Mouse (Mus musculus) testis, adult 10 weeks (tissue): ENCODE results near the gene Olfr1214. TPM values are rescaled to one million over a fixed set of nuclear protein-coding genes. Genes with fewer than 3 reads are reported as not detected.

Experiments
- polyA plus RNA-seq: library from polyadenylated mRNA; stranded (reverse); fragments of 350-450 nt; fragmentation: Illumina TruSeq; extraction: RNeasy Lipid Tissue Mini Kit (QIAGEN cat#74804); gene quantifications from one replicate; pipeline ENCODE4 v1.2.3, GENCODE M21; 2014; ENCODE audit warnings: low read depth, low replicate concordance

Olfr1214 gene
- not detected for polyA plus RNA-seq

GRCm38 (mm10) chr2:88992553-88992952 is at the start of gene Olfr1214:
TSS of gene Olfr1214 (minus strand) at chr2:88992653.

GRCm38 (mm10) chr2:89031965-89032364 is 39.5 kb upstream of the Olfr1214 start, which contains the start of gene Olfr1217:
TSS of gene Olfr1217 (minus strand) at chr2:89032065.

GRCm38 (mm10) chr2:89018240-89018639 is 25.8 kb upstream of the Olfr1214 start, which contains the start of gene Olfr1216:
TSS of gene Olfr1216 (minus strand) at chr2:89018340.

GRCm38 (mm10) chr2:89006873-89007272 is 14.4 kb upstream of the Olfr1214 start, which contains the start of gene Olfr1215:
TSS of gene Olfr1215 (minus strand) at chr2:89006973.

GRCm38 (mm10) chr2:88980181-88980580 is 12.3 kb downstream of the Olfr1214 start, which contains the start of gene Gm13762:
TSS of gene Gm13762 (minus strand) at chr2:88980281.

GRCm38 (mm10) chr2:88953669-88954068 is 38.8 kb downstream of the Olfr1214 start, which contains the start of gene Olfr1212:
TSS of gene Olfr1212 (plus strand) at chr2:88953969.

GRCm38 (mm10) chr2:88938011-88938410 is 54.4 kb downstream of the Olfr1214 start, which contains the start of gene Olfr1211:
TSS of gene Olfr1211 (minus strand) at chr2:88938111.

Other genes starting within 250 kb of the Olfr1214 start
- not detected for gene Olfr1198, start 241.3 kb downstream of the Olfr1214 start, polyA plus RNA-seq
- gene Olfr1199, start 232.2 kb downstream of the Olfr1214 start, polyA plus RNA-seq, result not detected
- gene Olfr1200, start 222.2 kb downstream of the Olfr1214 start, polyA plus RNA-seq, result not detected
- gene Olfr1201, start 199.6 kb downstream of the Olfr1214 start, polyA plus RNA-seq, result not detected
- gene Olfr1202, start 178.2 kb downstream of the Olfr1214 start, polyA plus RNA-seq, result not detected
- not detected for gene Olfr1205, start 162.9 kb downstream of the Olfr1214 start, polyA plus RNA-seq
- gene Olfr1204, start 143.4 kb downstream of the Olfr1214 start, polyA plus RNA-seq, result not detected
- gene Olfr1206, start 129.4 kb downstream of the Olfr1214 start, polyA plus RNA-seq, result not detected
- not detected for gene Olfr1208, start 90.3 kb downstream of the Olfr1214 start, polyA plus RNA-seq
- gene Olfr1209, start 77.5 kb downstream of the Olfr1214 start, polyA plus RNA-seq, result not detected
- not detected for gene Olfr1211, start 54.5 kb downstream of the Olfr1214 start, polyA plus RNA-seq
- gene Olfr1212, start 38.7 kb downstream of the Olfr1214 start, polyA plus RNA-seq, result not detected
- not detected for gene Gm13762, start 12.4 kb downstream of the Olfr1214 start, polyA plus RNA-seq
- gene Olfr1215, start 14.3 kb upstream of the Olfr1214 start, polyA plus RNA-seq, result not detected
- not detected for gene Olfr1216, start 25.7 kb upstream of the Olfr1214 start, polyA plus RNA-seq
- not detected for gene Olfr1217, start 39.4 kb upstream of the Olfr1214 start, polyA plus RNA-seq
- gene Olfr1218, start 68.5 kb upstream of the Olfr1214 start, polyA plus RNA-seq, result not detected
- gene Olfr1219, start 90.9 kb upstream of the Olfr1214 start, polyA plus RNA-seq, result 0.07 TPM
- gene Olfr1220, start 114.2 kb upstream of the Olfr1214 start, polyA plus RNA-seq, result 0.07 TPM
- not detected for gene Olfr1221, start 124.6 kb upstream of the Olfr1214 start, polyA plus RNA-seq
- not detected for gene Olfr1222, start 140.4 kb upstream of the Olfr1214 start, polyA plus RNA-seq
- gene Olfr1223, start 158.9 kb upstream of the Olfr1214 start, polyA plus RNA-seq, result not detected
- gene Olfr1224-ps1, start 171.4 kb upstream of the Olfr1214 start, polyA plus RNA-seq, result not detected
- gene Olfr1225, start 182.0 kb upstream of the Olfr1214 start, polyA plus RNA-seq, result not detected
- gene Olfr1226, start 207.4 kb upstream of the Olfr1214 start, polyA plus RNA-seq, result 0.07 TPM